Mouse (Mus musculus) retina, postnatal 1 day (tissue): ENCODE measurements around the gene Stx1a.

ENCODE experiments used
- DNase-seq: peaks from one replicate; pipeline ENCODE4 v3.0.0-alpha.2; 2012

Gene Stx1a

DNA sequence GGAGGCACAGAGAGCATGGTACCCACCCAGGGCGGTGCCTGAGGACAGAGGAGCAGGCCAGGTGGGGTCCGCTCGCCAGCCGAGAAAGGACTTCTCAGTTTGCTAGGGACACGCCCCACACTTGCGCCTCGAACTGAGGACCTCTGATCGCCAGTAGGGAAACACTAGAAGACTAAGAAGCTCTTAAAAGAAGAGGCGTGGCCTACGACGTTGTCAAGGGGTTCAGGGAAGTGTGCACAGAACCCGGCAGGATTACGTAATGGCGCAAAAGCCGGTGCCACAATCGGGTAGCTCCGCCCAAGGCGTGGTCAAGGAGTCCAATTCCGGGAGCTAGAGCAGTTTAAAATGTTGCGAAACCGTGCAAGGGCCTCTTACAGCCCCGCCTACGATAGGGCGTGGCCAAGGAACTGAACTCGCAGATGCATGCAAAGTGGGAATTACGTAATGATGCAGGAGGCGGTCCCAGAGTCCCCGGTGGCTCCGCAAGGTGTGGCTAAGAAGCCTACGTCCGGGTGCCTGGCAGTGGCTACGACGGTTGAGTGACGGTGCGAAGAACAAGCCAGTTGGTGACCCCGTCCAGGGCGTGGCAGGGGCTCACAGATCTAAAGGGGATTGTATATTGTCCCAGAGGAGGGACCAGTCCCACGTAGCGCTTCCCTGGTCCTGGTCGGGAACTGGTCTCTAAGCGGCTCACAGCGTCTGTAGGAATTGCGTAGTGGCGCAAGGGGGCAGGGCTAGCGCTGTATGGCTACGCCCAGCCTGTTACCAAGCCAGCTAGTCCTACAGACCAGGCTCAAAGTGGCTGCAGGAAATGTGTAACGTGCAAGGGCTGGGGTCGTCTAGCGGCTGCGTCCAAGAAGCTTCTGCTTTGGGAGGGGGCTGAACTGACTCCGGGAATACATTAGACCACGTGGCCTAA, 14.4 kb upstream of the Stx1a start, which contains the start of gene Abhd11:
Gene Abhd11, plus strand, starts transcription at position 482 of the 919 bp plus-strand sequence.
- DNase-seq = peak; percentile 100

DNA sequence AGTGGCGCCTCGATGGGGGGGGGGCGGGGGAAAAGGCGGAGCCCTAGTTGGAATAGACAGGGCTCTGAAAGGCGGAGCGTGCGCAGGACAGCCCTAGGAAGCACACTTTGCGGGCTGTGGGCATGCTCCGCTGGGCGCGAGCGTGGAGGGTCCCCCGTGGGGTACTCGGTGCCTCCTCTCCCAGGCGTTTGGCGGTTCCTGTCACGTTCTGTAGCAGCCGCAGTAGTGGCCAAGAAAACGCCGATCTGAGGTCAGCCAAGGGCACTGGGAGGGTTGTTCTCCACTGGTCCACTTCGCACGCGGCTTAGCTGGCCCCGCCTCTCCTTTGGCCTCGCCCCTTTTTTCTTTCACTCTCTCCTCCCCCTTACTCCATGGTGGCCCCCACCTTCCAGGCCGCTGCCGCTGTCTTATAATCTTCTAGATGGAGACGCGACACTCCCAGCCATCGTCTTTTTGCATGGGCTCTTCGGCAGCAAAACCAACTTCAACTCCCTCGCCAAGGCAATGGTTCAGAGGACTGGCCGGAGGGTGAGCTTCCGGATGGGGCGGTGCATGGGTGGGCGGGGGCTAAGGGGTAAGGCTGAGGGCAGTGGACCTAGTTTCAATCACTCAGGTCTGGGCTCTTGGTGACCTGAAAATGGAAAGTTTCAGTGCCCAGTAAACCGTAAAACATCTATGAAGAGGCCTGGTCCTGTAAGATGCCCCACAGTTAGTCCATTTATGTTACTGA, 13.5 kb upstream of the Stx1a start:
- DNase-seq = peak; percentile 91

DNA sequence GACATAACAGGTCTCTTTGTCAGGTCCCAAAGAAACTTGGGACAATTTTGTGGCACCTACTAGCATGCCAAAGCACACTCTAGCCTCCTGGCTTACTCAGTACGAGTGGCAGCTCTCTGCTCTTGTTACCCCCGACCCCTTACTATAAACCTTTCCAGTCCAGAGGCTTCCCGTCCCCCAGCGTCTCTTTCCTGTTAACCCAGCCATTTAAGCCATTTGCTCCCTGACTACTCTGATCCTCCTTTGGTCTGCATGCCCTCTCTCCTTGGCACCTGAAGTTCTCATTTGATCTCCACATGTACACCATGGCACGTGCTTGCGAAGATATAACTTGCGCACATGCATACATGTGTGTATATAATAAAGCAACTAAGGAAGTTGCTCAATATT, 13.0 kb upstream of the Stx1a start:
- no peak for DNase-seq

DNA sequence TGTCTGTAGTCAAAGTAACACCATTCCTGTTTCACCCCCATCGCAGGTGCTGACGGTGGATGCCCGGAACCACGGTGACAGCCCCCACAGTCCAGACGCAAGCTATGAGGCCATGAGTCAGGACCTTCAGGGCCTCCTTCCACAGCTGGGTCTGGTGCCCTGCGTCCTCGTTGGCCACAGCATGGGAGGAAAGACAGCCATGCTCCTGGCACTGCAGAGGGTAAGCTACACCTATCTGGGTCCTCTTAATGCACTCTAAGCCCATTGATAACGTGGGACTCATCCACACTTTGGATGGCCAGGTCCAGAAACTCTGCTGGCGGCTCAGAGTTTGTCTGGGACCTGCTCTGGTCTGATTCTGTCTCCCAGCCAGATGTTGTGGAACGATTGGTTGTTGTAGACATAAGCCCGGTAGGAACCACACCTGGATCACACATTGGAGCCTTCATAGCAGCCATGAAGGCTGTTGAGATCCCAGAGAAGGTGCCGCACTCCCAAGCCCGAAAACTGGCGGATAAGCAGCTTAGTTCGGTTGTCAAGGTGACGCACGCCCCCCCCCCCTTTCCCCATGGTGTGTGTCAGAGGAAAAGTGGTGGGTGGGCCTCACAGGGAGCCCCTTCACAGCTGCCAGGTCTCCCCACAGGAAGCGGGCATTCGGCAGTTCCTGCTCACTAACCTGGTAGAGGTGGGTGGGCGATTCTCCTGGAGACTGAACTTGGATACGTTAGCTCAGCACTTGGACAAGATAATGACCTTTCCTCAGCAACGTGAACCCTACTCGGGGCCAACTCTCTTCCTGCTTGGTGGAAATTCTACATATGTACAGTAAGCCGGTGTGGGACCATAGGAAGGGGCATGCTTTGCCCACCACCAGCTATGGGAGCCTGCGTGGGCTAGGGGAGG, 12.2 kb upstream of the Stx1a start:
- no peak for DNase-seq

DNA sequence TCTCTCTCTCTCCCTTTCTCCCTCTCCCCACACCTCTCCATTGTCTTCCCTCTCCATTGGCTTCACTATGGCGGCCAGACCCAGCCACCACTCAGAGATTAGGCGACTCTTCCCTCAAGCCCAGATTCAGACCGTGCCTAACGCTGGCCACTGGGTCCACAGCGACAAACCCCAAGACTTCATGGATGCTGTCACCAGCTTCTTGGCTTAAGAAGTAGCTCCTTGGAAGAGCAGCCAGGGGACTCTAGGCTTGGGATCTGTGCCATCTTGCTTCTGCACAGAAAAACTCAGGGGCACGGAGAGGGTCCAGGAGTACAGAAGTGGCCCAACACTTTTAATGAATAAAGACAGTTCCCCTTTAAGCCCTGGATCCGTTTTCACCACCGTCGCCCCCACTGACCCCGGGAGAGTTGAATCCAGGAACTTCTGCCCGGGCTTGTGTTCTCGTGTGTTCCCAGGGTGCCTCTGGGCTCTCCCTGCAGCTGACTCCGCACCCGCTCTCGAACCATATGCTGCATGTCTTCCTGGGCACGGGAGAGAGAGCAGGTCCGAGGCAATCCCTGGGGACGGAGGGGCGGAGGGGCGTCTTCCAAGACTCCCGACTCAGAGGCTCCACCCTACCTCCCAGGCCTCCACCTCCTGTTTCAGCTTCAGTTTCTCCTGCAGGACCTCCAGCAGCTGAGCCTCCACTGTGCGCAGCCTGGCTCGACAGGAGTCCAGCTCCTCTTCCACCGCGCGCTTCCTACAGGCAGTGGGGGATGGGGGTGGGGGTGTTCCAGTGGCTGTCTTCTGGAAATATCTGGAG, 11.3 kb upstream of the Stx1a start:
- DNase-seq = no peak

DNA sequence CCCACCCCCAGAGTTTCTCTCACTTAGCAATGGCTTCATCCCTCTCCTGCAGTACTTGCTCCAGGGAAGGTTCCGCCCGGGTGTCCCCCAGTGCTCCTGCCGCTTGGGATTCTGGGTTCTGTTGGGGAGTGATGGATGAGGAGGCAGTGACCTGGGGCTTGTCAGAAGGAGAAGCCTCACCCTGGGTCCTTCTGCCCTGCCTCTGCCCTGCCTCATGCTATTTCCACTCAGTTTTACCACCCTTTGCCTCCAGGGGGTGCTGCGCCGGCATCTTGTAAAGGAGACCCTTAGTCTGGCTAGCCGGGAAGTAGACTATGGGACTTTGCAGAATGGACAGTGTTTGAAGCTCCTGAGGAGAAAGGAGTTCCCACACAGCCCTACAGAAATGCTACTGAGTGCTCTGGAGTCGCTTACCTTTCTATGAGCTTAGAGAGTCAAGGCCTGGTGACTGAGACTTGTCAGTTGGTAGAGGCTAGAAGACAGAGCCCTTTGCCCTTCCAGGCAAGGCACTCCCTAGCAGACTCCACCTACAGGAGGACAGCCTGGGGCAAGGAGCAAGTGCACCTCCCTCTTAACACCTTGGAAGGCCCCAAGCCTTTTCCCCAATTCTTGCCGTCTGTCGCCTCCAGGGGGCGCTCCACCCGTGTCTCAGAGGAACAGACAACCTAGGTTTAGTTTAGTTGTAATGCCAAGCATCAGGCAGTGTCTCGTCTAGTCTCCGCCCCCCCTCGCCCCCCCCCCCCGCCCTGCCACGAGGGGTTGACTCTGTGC, 10.4 kb upstream of the Stx1a start:
- DNase-seq = peak; percentile 80

DNA sequence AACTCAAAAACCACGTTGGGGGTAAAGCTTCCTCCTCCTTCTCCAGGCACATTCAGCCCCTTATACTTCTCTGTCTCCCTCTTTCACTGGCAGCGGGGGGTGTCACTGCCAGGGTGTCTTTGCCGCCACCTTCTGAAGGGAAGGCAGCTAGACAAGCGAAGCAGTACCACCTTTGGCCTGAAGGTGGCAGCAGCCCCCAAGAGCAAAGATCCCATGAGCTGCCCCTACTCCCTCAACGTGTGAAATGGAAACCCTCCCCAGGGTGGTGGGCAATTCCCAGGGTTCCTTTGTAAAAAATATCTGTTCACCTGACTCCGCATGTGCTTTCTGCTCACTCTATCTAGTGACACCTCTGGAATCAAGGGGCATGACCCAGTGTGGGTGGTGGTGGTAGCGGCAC, 7.8 kb upstream of the Stx1a start:
- peak; percentile 88 for DNase-seq

DNA sequence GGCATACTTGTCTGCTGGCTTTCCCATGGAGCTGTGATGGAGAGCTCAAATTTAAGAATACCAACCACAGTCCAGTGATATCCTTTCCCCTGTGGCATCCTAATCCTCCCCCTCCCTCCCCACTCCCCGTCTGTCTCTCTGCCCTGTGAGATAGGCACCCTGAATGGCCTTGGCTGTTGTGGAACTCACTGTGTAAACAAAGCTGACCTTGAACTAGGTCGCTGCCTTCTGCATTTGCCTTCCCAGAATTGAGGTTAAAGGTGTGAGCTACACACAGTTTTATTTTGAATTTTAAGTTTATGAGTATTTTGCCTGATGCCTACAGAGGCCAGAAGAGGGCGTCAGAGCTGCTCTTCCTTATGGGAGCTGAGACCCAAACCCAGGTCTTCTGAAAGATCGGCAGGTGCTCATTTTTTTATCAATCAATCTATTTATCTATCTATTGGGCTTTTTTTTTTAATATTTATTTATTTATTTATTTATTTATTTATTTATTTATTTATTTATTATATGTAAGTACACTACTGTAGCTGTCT, 7.0 kb upstream of the Stx1a start:
- no peak for DNase-seq

DNA sequence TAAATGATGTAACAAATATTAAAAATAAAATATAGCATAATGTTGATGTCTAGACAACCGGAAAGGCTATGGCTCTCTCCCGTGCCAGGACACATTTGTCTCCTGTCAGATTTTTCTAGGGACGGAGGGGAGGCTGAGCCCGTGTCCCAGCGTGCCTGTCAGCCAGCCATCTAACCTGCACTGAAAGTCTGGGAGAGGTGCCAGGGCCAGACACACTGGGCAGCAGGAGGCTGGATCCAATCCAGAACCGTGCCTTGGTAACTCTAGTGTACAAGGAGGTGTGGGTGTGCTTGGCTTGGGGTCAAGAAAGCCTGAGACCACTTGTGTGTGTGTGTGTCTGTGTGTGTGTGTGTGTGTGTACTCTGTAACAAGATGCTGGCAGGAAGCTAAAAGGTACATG, 1.5 kb upstream of the Stx1a start:
- DNase-seq = no peak

DNA sequence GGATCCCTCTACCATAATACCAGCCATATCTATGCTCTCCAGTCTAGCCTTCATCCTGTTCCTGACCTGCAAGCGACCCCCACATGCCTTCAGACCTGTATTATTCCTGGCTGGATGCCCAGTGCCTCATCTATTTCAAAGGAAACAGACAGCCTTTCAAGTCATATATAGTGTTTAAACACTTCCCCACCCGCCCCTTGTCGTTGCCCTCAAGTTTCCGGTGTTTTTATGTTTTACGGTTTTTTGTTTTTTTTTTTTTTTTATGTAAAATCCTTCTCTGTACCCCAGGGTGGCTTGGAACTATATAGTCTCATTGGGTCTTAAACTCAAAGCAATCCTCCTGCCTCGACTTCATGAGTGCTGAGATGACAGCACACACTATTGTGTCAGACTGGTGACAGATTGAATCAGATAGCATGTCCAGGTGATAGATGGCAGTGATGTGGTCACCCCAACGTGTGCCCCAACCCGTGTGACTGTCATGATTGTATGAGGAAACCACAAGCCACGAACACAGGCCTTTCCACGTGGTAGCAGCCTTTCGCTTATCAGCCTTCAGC, 1.5 kb downstream of the Stx1a start:
- no peak for DNase-seq

DNA sequence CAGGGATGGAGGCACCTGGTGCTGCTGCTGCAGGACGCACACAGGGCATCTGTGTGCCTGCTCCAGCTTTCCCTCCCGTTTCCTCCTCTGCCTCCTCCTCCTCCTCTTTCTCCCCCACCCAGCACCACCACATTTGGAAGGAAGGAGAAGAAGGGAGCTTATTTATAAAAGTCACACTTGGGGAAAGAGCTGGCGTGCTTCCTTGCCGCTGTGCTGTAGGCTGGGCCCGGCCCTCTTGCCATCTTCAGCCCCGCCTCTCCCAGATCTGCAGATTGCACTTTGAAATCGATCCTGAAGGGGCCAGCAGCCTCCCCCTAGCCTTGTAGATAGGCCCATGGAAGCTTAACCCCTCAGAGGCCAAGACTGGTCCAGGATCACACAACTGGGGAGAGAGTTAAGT, 2.6 kb downstream of the Stx1a start:
- DNase-seq = no peak

DNA sequence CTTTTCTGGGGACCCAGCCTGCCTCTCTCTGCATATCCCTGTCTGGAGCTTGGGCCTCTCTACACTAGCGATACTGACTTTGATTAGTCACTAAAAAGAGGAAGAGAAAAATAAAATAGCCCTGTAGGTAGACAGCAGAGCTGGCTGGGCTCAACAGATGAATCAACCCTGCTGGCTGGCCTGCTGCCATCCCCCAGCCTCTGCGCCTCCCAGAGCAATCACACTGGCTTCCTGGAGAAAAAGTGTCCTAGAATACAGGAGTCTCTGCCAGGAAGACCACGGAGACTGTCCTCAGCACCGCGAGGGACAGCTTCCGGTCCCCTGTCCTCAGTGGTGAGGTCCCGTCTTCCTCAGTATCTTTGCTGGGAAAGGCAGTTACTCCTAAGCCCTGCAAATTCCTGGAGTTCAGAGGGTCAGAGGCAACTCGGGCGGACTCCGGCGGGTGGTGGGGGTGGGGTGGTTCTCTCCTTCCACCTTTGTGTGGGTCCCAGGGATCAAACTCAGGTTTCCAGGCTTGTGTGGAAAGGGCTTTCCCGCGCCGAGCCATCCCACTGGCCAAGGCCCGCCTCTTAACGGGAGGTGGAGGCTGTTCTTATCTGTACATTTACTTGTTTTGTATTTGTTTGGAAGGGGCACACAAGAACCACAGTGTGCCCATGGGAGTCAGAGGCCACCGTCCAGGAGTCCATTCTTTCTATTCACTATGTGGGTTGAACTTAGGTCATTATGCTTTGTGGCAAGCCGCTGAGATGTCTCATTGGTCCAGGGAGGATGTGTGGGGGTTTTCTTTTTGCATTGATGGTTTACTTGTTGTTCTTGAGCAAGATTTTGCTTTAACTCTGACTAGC, 5.9 kb downstream of the Stx1a start:
- no peak for DNase-seq

DNA sequence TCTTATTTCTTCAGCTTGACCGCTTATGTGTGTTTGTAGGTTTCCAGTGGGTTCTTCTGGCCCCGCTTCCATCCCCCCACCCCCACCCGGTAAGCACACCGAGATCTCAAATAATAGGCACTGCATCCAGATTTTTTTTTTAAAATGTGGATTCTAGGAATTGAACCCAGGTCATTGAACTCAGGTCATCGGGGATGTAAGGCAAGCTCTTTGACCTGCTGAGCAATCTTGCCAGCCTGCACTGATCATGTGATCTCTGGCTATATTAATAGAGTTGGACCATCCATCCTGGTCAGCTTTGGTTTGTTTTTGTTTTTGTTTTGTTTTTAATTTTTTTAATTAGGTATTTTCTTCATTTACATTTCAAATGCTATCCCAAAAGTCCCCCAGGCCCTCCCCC, 9.3 kb downstream of the Stx1a start:
- no peak for DNase-seq

DNA sequence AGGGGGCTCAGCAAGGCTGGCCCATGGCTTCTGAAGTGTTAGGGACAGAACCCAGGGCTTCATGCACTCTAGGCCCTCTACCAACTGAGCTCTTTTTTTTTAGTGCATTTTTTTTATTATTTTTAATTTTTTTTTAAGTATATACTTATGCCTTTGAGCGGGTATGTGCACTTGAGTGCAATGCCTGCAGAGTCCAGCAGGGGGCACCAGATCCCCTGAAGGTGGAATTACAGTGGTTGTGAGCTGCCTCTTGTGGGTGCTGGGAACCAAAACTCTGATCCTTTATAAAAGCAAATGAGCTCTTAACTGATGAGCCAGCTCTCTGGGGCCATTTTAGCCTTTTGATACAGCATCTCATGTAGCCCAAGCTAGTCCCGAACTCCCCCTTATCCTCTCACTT, 11.3 kb downstream of the Stx1a start:
- no peak for DNase-seq

DNA sequence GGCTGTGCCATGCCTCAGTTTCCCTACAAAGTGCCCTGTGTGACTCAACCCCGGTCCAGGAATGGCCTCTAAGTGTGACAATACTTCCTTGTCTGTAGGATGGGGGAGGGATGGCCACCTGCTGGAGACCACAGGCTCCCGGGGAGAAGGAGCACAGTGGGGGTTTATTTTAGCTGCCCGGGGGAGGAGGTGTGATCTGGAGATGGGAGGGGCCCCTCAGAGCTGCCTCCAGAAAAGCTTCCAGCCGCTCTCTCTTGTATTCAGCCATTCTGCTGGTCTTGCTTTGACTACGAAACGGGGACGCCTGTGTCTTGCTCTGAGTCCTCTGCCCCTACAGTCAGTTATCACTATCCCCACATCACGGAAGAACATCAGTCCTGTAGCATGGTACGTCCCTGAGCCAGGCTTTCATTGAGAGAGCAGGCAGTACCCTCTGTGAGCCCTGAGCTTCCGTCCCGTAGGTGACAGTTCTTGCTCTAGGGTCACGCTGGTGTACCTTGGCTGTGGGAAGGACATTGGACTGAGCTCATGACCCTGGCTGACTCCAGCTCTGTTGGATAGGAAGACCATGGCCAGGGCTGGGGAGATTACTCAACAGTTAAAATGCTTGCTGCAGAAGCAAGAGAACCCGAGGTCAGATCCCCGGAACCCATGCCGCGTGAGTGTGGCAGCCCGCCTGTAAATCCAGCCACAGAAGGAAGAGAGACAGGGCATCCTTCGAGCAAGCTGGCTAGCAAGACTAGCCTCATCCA, 12.5 kb downstream of the Stx1a start:
- no peak for DNase-seq

DNA sequence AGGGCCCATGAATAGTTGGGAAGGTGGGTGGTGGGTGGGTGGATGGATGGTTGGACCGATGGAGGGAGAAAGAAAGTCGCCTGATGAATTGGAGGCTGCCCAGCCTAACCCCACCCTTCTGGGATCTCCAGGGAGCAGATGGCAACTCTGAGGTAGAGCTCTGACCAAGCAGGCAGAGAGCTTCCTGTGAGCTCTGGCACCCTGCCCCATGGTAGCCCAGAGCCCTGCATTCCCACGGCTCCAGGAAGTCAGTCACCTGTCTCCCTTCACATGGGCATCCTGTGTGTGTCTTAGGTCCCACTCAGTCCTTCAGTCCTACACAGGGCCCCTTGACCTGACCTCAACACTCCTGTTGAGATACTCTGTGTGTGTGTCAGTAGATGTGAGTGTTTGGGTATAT, 14.7 kb downstream of the Stx1a start:
- no peak for DNase-seq

DNA sequence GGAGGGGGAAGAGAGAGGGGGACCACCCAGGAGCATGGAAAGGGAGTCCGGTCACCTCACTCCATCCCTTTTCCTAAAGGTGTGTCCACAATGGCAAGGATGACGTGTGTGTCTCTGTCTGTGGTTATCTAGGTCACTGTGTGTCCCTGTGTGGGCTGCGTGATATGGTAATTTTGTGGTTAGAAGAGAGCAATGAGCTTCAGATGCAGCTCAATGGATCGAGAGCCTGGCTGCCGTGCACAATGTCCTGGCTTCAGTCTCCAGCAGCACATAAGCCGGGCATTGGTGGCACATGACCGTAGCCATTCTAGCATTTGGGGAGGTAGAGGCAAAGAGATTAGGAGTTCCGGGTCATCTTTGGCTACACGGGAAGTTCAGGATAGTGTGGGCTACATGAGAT, 16.3 kb downstream of the Stx1a start:
- DNase-seq = no peak

DNA sequence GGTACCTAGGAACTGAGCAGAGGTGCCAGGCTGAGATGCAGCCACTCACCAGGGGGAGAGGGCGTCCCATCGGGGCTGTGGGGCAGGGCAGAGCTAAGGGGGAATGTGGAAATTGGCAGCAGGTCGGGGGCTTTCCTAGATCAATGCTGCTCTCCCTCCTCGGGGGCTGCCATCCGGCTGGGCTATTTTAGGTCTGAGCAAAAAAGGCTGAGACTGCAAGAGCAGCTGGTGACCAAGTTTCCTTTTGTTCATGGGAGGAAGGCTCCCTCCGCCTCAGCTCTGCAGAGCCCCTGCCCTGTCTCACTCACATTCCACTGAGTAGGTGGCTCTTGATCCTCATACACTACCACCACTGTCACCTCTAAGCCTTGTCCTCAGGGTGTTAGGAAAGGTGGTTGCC, 16.8 kb downstream of the Stx1a start:
- DNase-seq = no peak

DNA sequence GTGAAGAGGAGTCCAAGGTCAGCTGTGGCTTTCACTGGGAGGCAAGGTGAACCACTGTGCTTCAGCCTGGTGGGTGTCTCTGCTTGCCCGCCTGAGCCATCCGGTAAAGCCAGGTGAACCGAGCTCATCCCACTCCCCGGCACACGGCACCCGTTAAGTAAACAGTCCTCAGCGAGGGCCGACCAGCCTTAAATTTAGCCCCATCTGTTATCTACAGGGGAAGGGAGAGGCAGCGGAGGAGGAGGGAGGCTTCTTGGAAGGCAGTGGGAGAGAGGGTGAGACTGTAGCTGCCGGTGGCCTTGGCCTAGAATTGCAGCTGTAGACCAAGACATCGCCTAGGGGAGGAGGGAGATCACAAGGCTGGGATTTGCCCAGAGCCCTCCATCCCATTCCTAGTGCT, 17.5 kb downstream of the Stx1a start:
- no peak for DNase-seq
